Mouse (Mus musculus): ENCODE results near the gene Mocs1. TPM values are rescaled to one million over a fixed set of nuclear protein-coding genes. Genes with fewer than 3 reads are reported as not detected.
A peak's percentile ranks its signal among the peaks of the same experiment; 100 is the strongest.

The Mocs1 gene
- polyA plus RNA-seq (2012; rRNA removed): 32.9 and 38.4 TPM in 2 replicates

DNA sequence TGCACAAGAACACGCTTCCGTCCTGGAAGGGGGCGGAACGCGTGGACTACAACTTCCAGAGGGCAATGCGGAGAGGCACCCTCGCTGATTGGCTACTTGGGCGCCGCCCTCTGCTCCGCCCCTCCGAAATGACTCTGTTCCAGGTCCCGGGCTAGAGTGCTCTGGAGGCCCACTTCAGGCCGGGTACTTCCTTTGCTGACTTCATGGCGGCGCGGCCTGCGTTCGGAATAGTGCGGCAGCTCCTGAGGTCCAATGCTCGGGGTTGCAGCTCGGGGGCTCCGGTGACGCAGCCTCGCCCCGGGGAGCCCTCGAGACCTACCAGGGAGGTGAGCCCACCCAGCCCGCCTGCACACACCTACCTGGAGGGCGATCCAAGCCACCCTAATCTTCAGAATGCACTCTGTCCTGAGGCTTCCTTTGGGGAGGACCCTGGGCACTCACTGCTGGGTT, at the start of gene Mocs1:
Gene Mocs1, plus strand, starts transcription at position 124 of the 450 bp plus-strand sequence.
- Histone ChIP-seq H3K27me3 (ENCODE audit: control insufficient read depth, insufficient read depth, low read length) (no peaks in the 10 kb centered on the region), H3K4me3 (ENCODE audit: control insufficient read depth, insufficient read depth, low read length) (peak within 1 kb of the TSS; percentile 80), H3K36me3 (ENCODE audit: control insufficient read depth, insufficient read depth, low read length) (no peaks in the 10 kb centered on the region), H3K4me1 (replicated peaks; ENCODE audit: control insufficient read depth, insufficient read depth, low read length) (peaks cover 23% of the 10 kb centered on the region), H3K27ac (ENCODE audit: control insufficient read depth, insufficient read depth, low read length) (peak within 1 kb of the TSS; percentile 33; the same call in 1 of the 2 replicates)
- peak; percentile 83 for TF ChIP-seq POLR2A (IDR thresholded peaks at IDR 0.05; ENCODE audit: control insufficient read depth, extremely low read depth, insufficient read depth, low read length, poor library complexity)
- peak; percentile 56; the same call in 1 of the 2 replicates for TF ChIP-seq CTCF (IDR thresholded peaks at IDR 0.05; ENCODE audit: borderline replicate concordance, control insufficient read depth, extremely low read depth, insufficient read depth, low read length, poor library complexity)
- under 1% methylated on average over 28 of the region's 28 CpGs for WGBS
- peak; percentile 95 for DNase-seq

GRCm38 (mm10) chr17:49379645-49380044, 48.5 kb upstream of the Mocs1 start:
- no peak overlapping the region for H3K27ac ChIP-seq (ENCODE audit: control insufficient read depth, insufficient read depth, low read length)
- no peaks in the 10 kb centered on the region for H3K36me3 ChIP-seq (ENCODE audit: control insufficient read depth, insufficient read depth, low read length)
- DNase-seq: no peak
- no peaks in the 10 kb centered on the region for H3K4me1 ChIP-seq (replicated peaks; ENCODE audit: control insufficient read depth, insufficient read depth, low read length)
- H3K4me3 ChIP-seq (ENCODE audit: control insufficient read depth, insufficient read depth, low read length): no peak overlapping the region
- 91% methylated on average over 4 of the region's 4 CpGs for WGBS
- TF ChIP-seq POLR2A (IDR thresholded peaks at IDR 0.05; ENCODE audit: control insufficient read depth, extremely low read depth, insufficient read depth, low read length, poor library complexity): no peak
- no peak for TF ChIP-seq CTCF (IDR thresholded peaks at IDR 0.05; ENCODE audit: borderline replicate concordance, control insufficient read depth, extremely low read depth, insufficient read depth, low read length, poor library complexity)
- H3K27me3 ChIP-seq (ENCODE audit: control insufficient read depth, insufficient read depth, low read length): no peaks in the 10 kb centered on the region

GRCm38 (mm10) chr17:49384217-49384943, 43.8 kb upstream of the Mocs1 start:
- peak; percentile 45 for DNase-seq
- Histone ChIP-seq H3K27me3 (ENCODE audit: control insufficient read depth, insufficient read depth, low read length) (no peaks in the 10 kb centered on the region), H3K4me1 (replicated peaks; ENCODE audit: control insufficient read depth, insufficient read depth, low read length) (no peaks in the 10 kb centered on the region), H3K4me3 (ENCODE audit: control insufficient read depth, insufficient read depth, low read length) (no peak overlapping the region), H3K27ac (ENCODE audit: control insufficient read depth, insufficient read depth, low read length) (no peak overlapping the region), H3K36me3 (ENCODE audit: control insufficient read depth, insufficient read depth, low read length) (no peaks in the 10 kb centered on the region)
- no peak for TF ChIP-seq CTCF (IDR thresholded peaks at IDR 0.05; ENCODE audit: borderline replicate concordance, control insufficient read depth, extremely low read depth, insufficient read depth, low read length, poor library complexity)
- 17% methylated on average over 6 of the region's 6 CpGs for WGBS

GRCm38 (mm10) chr17:49387741-49388140, 40.4 kb upstream of the Mocs1 start:
- Histone ChIP-seq H3K27me3 (ENCODE audit: control insufficient read depth, insufficient read depth, low read length) (no peaks in the 10 kb centered on the region), H3K36me3 (ENCODE audit: control insufficient read depth, insufficient read depth, low read length) (no peaks in the 10 kb centered on the region), H3K27ac (ENCODE audit: control insufficient read depth, insufficient read depth, low read length) (no peak overlapping the region), H3K4me1 (replicated peaks; ENCODE audit: control insufficient read depth, insufficient read depth, low read length) (no peaks in the 10 kb centered on the region), H3K4me3 (ENCODE audit: control insufficient read depth, insufficient read depth, low read length) (no peak overlapping the region)
- DNase-seq: no peak
- TF ChIP-seq POLR2A (IDR thresholded peaks at IDR 0.05; ENCODE audit: control insufficient read depth, extremely low read depth, insufficient read depth, low read length, poor library complexity) (no peak), CTCF (IDR thresholded peaks at IDR 0.05; ENCODE audit: borderline replicate concordance, control insufficient read depth, extremely low read depth, insufficient read depth, low read length, poor library complexity) (no peak)
- 97% methylated on average over 2 of the region's 2 CpGs for WGBS

DNA sequence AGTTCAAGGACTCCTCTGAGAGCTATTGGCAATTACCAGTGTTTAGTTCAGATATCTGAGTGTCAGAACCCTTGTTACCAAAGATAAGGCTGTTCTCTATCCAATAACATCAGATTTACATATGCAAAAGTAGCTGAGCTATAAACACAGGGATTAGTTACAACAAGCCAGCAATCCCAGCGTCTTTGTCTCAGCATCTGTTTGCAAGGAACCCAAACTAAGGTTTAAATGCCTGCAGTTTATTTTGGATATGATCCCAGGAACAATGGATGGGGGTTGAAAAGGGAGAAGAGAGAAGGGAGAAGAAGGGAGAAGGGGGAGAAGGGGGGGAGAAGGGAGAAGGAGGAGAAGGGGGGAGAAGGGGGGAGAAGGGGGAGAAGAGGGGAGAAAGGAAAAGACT, 35.4 kb upstream of the Mocs1 start:
- H3K27ac ChIP-seq (ENCODE audit: control insufficient read depth, insufficient read depth, low read length): no peak overlapping the region
- TF ChIP-seq CTCF (IDR thresholded peaks at IDR 0.05; ENCODE audit: borderline replicate concordance, control insufficient read depth, extremely low read depth, insufficient read depth, low read length, poor library complexity) (no peak), POLR2A (IDR thresholded peaks at IDR 0.05; ENCODE audit: control insufficient read depth, extremely low read depth, insufficient read depth, low read length, poor library complexity) (no peak)
- WGBS: 29% methylated on average over 1 of the region's 1 CpGs
- no peaks in the 10 kb centered on the region for H3K4me1 ChIP-seq (replicated peaks; ENCODE audit: control insufficient read depth, insufficient read depth, low read length)
- no peak for DNase-seq
- H3K36me3 ChIP-seq (ENCODE audit: control insufficient read depth, insufficient read depth, low read length): no peaks in the 10 kb centered on the region
- no peak overlapping the region for H3K4me3 ChIP-seq (ENCODE audit: control insufficient read depth, insufficient read depth, low read length)
- no peaks in the 10 kb centered on the region for H3K27me3 ChIP-seq (ENCODE audit: control insufficient read depth, insufficient read depth, low read length)

DNA sequence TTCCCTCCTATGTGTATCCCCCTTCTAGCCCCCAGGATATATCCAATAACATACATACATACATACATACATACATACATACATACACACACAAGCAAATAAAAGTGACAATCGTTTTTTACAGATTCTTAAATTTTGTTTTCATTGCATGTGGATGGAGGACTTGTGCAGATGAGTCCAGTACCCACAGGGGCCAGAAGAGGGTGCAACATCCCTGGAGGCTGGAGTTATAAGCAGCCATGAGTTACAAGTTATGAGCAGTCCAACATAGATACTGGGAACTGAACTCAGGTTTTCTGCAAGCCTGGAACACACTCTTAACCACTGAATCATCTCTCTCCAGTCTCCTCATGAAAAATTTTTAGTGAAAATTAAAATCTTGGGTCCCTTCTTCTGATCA, 33.3 kb upstream of the Mocs1 start:
- peak; percentile 14 for DNase-seq
- Histone ChIP-seq H3K36me3 (ENCODE audit: control insufficient read depth, insufficient read depth, low read length) (no peaks in the 10 kb centered on the region), H3K4me3 (ENCODE audit: control insufficient read depth, insufficient read depth, low read length) (no peak overlapping the region), H3K4me1 (replicated peaks; ENCODE audit: control insufficient read depth, insufficient read depth, low read length) (no peaks in the 10 kb centered on the region), H3K27me3 (ENCODE audit: control insufficient read depth, insufficient read depth, low read length) (no peaks in the 10 kb centered on the region), H3K27ac (ENCODE audit: control insufficient read depth, insufficient read depth, low read length) (no peak overlapping the region)
- WGBS: 42% methylated on average over 1 of the region's 1 CpGs
- TF ChIP-seq POLR2A (IDR thresholded peaks at IDR 0.05; ENCODE audit: control insufficient read depth, extremely low read depth, insufficient read depth, low read length, poor library complexity) (no peak), CTCF (IDR thresholded peaks at IDR 0.05; ENCODE audit: borderline replicate concordance, control insufficient read depth, extremely low read depth, insufficient read depth, low read length, poor library complexity) (no peak)
